Mouse (Mus musculus) kidney, adult 10 weeks (tissue): ENCODE results near the gene Zfp319. TPM values are rescaled to one million over a fixed set of nuclear protein-coding genes. Genes with fewer than 3 reads are reported as not detected.

Source experiments
- polyA plus RNA-seq: library from polyadenylated mRNA; stranded (reverse); fragments of 350-450 nt; fragmentation: Illumina TruSeq; extraction: RNeasy Lipid Tissue Mini Kit (QIAGEN cat#74804); gene quantifications from one replicate; pipeline ENCODE4 v1.2.3, GENCODE M21; 2014; ENCODE audit warnings: low read depth, low replicate concordance

The Zfp319 gene
- 0.89 TPM for polyA plus RNA-seq

GRCm38 (mm10) chr8:95331720-95332436 is at the start of gene Zfp319, which contains the start of gene Usb1:
Gene Zfp319, minus strand, starts transcription at chr8:95331950.
Gene Usb1, plus strand, starts transcription at chr8:95332284.

GRCm38 (mm10) chr8:95352151-95352870 is 20.6 kb upstream of the Zfp319 start, which contains the start of gene Mmp15:
Gene Mmp15, plus strand, starts transcription at chr8:95352268.

GRCm38 (mm10) chr8:95310342-95310970 is 21.3 kb downstream of the Zfp319 start, which contains the start of gene Tepp:
Gene Tepp, plus strand, starts transcription at chr8:95310566.

GRCm38 (mm10) chr8:95306431-95306830 is 25.3 kb downstream of the Zfp319 start, which contains the start of gene Cngb1:
Gene Cngb1, minus strand, starts transcription at chr8:95306585.

Other genes with a start within 250 kb of the Zfp319 start
- 1.7 TPM for gene Kifc3, start 129.1 kb downstream of the Zfp319 start, polyA plus RNA-seq
- not detected for gene Cngb1, start 25.4 kb downstream of the Zfp319 start, polyA plus RNA-seq
- gene Tepp, start 21.4 kb downstream of the Zfp319 start, polyA plus RNA-seq, result not detected
- 1.0 TPM for gene Usb1, start 334 bp upstream of the Zfp319 start, polyA plus RNA-seq
- 0.16 TPM for gene Mmp15, start 20.3 kb upstream of the Zfp319 start, polyA plus RNA-seq
- gene Cfap20, start 102.9 kb upstream of the Zfp319 start, polyA plus RNA-seq, result 35.4 TPM
- gene Csnk2a2, start 158.1 kb upstream of the Zfp319 start, polyA plus RNA-seq, result 135 TPM
- not detected for gene Ccdc113, start 202.1 kb upstream of the Zfp319 start, polyA plus RNA-seq
- gene Prss54, start 244.4 kb upstream of the Zfp319 start, polyA plus RNA-seq, result not detected